Mouse (Mus musculus): Measurements from ENCODE around the gene Rnf224.

DNA sequence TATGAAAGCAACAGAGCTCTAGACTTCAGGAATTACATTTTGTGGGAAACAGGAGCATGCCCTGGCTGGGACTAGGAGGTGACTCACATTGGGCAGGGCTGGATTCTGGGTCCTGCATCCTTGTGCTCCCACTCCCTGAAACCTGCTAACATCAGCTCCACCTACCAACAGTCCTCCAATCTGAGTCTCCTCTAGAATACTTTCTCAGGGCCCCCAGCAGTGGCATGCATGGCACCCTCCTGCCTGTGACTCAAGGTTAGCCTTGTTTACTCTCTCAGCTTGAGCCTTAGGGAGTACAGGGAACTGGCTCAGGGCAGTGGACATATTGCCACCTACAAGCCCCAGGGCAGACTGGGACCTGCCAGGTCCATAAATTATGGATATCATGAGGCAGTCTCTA is 1.5 kb upstream of the Rnf224 start:
- TF ChIP-seq CTCF (IDR thresholded peaks at IDR 0.05) (no peak), EP300 (IDR thresholded peaks at IDR 0.05; ENCODE audit: insufficient read depth, low read depth, low read length) (no peak), POLR2A (IDR thresholded peaks at IDR 0.05; ENCODE audit: insufficient read depth, low read depth, low read length) (no peak)

Measured in heart, adult 2 months (tissue).